Mouse (Mus musculus): ENCODE measurements at regions not wholly inside any gene's neighbourhood (a gene's known extent, or its start where the extent isn't known, plus 50 kb on each side); places are given as distances from the start of the nearest gene placed in this dataset.

DNA sequence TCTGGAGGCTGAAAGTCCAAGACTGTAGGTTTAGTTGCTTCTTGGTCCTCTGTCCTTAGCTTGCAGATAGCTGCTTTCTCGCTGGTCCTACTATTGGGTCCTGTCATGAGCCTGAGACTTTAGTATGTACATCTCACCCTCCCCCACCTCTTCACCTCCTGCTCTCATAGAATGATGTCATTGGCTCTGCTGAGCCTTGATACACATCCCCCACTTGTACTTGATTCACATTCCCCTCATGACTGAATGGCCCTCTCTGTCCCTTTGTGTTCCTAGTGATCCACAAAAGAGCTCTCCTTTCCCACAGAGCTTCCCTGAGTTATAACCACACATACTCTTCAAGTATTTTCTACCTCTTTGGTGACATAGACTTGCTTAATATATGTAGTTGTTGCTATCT is 201.5 kb upstream of the Rad23b start:
- TF ChIP-seq CTCF (IDR thresholded peaks at IDR 0.05; ENCODE audit: low read depth) (no peak), EP300 (IDR thresholded peaks at IDR 0.05; ENCODE audit: low read depth) (no peak)
